Mouse (Mus musculus): ENCODE results near the gene 4930518I15Rik.
"Not testable (repeated sequence)": the region's sequence is repeated elsewhere in the genome, so short reads cannot be mapped to it uniquely, and the experiment has no call there.

Gene 4930518I15Rik

DNA sequence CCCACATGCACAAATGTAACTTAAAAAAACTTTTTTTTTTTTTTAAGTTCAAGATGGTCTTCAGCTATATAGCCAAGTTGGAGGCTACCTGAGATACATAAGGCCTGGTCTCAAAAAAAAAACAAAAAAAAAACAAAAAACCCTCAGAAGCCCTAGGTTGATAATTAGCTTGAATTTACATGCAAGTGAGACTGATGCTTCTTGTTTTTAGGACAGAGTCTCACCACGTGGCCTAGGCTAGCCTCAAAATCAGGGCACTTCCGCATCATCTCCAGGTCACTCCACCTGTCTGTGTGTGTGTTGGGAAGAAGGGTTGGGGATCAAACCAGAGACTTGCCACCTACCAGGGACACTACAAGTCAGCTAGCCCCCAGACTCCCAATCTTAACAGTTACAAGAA, at the start of gene 4930518I15Rik:
Gene 4930518I15Rik (minus strand): TSS at position 112 of the 400 bp plus-strand sequence.
- in situ Hi-C loops (cut with MboI; ENCODE audit: unreplicated experiment in 2 of 2) = no loop called here

- in situ Hi-C loops (cut with MboI; ENCODE audit: unreplicated experiment in 2 of 2) = not testable (repeated sequence)
These were observed 48.2 kb upstream of the 4930518I15Rik start for GRCm38 (mm10) chr2:156905931-156906330.

GRCm38 (mm10) chr2:156904976-156905717, 47.4 kb upstream of the 4930518I15Rik start:
- in situ Hi-C loops (cut with MboI; ENCODE audit: unreplicated experiment in 2 of 2) = no loop called here

- in situ Hi-C loops (cut with MboI; ENCODE audit: unreplicated experiment in 2 of 2) = no loop called here
These were observed 45.6 kb upstream of the 4930518I15Rik start for GRCm38 (mm10) chr2:156903367-156903766.

- in situ Hi-C loops (cut with MboI; ENCODE audit: unreplicated experiment in 2 of 2) = not testable (repeated sequence)
These were observed 44.7 kb upstream of the 4930518I15Rik start for GRCm38 (mm10) chr2:156902411-156902810.

- in situ Hi-C loops (cut with MboI; ENCODE audit: unreplicated experiment in 2 of 2) = no loop called here
These were observed 44.1 kb upstream of the 4930518I15Rik start for GRCm38 (mm10) chr2:156901883-156902282.

- in situ Hi-C loops (cut with MboI; ENCODE audit: unreplicated experiment in 2 of 2) = no loop called here
These were observed 43.6 kb upstream of the 4930518I15Rik start for GRCm38 (mm10) chr2:156901344-156901743.

DNA sequence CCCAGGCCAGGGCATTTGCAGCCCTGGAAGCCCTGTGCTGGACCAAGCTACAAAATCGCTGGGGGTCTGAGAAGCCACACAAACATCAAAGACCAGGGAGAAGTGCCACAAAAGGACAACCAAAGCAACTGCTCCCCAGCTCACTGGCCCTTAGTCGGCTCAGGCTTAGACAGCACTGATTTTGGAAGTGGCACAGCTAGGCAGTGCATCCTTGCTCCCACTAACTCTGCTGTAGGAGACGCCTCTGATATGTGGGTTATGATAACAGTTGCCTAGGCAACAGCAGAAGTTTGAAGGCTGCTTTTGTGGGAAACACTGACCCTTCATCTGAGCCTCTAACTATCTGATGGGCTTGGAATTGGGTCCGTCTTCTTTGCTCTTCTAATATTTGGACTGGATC, 41.4 kb upstream of the 4930518I15Rik start:
- in situ Hi-C loops (cut with MboI; ENCODE audit: unreplicated experiment in 2 of 2) = no loop called here

DNA sequence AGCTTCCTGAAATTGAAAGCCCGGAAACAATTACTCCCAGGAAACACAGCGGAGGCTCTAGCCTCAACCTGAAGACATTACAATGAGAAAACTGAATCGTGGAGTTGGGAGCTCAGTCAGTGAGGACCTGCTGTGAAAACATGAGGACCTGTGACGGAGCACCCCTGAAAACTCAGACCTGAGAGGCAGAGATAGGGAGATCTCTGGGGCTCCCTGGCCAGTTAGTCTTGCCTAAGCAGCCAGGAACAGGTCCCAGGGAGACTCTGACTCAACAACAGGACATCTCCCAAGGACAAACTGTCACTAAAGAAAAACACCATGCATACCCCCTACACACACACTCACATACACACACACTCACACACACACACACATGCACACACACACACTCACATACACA, 40.6 kb upstream of the 4930518I15Rik start:
- in situ Hi-C loops (cut with MboI; ENCODE audit: unreplicated experiment in 2 of 2) = no loop called here

DNA sequence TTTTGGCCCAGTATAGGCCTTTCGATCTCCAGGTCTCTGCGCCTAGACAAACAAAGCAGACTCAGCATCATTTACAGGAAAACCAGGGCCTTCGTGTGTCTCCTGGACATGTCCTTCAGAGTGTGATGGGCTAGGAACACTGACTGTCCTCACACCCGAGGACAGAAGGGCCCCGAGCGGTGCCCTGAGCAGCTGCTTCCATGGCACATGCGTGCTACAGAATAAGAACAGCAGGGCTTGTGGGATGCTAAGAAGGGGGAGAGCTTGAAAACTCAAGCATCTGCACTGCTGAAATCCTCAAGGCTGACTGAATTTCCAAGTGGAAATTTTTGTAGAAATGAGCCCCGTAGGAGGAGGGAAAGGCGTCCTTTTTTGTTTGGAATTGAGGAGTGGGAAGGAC, 39.3 kb upstream of the 4930518I15Rik start:
- in situ Hi-C loops (cut with MboI; ENCODE audit: unreplicated experiment in 2 of 2) = no loop called here

DNA sequence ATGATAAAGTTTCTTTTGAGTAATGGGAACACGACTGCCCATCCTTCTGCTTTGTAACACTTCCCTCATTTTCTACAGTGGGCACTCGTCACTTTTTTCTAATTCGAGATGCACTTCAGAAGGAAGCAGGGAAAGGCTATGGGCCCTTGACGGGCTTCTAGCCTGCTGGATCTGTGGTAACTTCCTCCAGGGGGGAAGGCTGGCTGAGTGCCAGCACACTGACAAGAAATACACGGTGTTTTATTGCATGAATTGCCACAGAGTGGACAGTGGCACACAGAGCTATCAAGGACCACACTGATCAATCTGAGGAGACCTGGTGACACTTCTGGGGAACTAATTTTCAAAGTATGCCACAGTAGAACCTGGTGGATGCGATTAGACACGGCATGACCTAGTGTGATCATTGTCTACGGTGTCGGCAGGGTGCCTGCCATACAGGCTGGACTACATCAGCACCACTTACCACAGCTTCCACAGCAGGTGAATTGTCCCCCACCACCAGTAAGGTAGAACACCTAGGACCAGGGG, 38.7 kb upstream of the 4930518I15Rik start:
- in situ Hi-C loops (cut with MboI; ENCODE audit: unreplicated experiment in 2 of 2) = no loop called here

DNA sequence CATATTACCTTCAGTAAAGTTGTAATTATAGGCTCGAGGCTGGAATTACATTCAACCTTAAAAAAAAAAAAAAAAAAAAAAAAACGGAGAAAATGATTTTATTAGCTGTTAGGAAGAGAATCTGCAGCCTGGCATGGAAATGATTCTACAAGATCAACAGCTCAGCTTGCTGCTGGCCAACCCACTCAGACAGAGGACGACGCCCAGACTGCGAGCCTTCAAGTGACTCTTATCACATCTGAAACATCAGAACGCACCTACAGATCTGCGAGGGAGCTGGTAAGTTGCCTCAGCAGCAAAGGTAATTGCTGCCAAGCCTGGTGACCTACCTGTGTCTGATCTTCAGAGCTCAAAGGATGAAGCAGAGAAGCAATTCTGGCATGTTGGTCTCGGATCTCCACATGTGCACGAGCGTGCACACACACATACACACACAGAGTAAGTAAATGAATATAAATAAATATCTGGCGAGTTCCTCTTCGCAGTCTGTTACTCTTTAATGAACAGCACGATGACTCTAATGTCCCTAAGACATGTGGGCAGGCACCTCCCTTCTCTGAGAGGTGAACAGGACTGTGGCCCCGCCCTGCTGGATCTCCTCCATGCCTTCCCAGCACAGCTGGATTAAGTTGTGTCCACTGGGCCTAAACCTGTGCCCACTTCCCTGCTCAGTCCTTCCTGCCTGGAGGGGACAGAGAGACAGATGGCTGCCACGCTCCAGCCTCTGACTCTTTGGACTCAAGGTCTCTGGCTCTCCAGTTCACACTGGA, 36.9 kb upstream of the 4930518I15Rik start:
- in situ Hi-C loops (cut with MboI; ENCODE audit: unreplicated experiment in 2 of 2) = no loop called here

DNA sequence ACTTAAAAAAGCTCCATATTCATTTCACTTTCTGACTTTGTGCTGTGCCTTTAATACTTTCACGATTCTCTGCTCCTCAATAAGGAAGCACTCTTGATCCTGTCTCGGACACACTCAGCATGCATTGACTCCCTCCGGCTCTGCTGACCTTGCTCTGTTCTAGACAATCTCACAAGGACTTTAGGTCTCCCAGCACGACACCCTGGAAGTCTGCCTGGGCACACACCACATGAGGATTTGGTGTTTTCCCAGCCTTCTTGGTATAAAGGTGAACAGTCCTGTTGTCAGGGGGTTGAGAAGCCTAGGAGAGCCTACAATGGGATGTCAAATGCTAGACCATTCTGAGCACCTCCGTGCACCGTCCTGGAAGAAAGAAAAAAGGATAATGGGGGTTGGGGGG, 35.1 kb upstream of the 4930518I15Rik start:
- in situ Hi-C loops (cut with MboI; ENCODE audit: unreplicated experiment in 2 of 2) = no loop called here

- in situ Hi-C loops (cut with MboI; ENCODE audit: unreplicated experiment in 2 of 2) = no loop called here
These were observed 34.5 kb upstream of the 4930518I15Rik start for GRCm38 (mm10) chr2:156892240-156892639.

GRCm38 (mm10) chr2:156888490-156888889, 30.7 kb upstream of the 4930518I15Rik start:
- in situ Hi-C loops (cut with MboI; ENCODE audit: unreplicated experiment in 2 of 2) = no loop called here

DNA sequence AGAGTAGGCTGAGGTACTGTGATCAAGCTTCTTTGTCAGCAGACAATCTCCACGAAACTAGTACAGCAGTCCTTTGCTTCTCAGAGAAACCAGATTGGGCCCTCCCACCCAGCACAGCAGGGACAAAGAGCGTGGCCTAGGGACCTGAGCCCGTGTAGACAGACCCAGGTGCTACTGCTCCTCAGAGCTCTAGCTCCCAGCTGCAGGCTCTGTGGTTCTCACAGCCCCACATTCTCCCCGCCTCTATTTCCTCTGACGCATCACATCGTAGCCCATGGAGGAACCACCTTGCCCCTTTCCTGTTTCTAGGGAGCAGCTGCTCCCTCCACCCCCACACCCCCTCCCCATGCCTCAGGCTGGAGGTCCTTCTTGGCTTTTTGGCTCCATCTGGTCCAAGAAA, 29.3 kb upstream of the 4930518I15Rik start, which contains the start of gene Sla2:
Gene Sla2 (minus strand): TSS at position 176 of the 400 bp plus-strand sequence.
- in situ Hi-C loops (cut with MboI; ENCODE audit: unreplicated experiment in 2 of 2) = no loop called here

GRCm38 (mm10) chr2:156886084-156886631, 28.4 kb upstream of the 4930518I15Rik start:
- in situ Hi-C loops (cut with MboI; ENCODE audit: unreplicated experiment in 2 of 2) = no loop called here

DNA sequence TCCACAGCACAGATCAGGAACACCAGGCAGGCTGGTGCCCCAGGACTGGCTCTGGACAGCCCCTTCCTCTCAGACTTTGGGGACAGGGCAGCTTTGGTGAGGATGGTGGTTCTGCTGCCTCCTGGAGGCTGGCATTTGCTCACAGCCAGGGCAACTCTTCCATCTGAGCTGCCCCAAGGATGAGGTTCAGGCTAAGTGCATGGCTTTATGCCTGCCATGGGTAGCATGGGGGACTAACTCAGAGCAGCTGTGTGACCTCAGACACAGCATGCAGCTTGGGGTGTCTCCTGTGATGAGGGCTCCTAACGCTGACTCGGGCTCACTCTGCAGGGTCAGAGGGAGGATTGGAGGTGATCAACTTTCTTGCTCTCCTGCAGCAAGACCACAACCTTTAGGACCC, 27.9 kb upstream of the 4930518I15Rik start:
- in situ Hi-C loops (cut with MboI; ENCODE audit: unreplicated experiment in 2 of 2) = not testable (repeated sequence)

DNA sequence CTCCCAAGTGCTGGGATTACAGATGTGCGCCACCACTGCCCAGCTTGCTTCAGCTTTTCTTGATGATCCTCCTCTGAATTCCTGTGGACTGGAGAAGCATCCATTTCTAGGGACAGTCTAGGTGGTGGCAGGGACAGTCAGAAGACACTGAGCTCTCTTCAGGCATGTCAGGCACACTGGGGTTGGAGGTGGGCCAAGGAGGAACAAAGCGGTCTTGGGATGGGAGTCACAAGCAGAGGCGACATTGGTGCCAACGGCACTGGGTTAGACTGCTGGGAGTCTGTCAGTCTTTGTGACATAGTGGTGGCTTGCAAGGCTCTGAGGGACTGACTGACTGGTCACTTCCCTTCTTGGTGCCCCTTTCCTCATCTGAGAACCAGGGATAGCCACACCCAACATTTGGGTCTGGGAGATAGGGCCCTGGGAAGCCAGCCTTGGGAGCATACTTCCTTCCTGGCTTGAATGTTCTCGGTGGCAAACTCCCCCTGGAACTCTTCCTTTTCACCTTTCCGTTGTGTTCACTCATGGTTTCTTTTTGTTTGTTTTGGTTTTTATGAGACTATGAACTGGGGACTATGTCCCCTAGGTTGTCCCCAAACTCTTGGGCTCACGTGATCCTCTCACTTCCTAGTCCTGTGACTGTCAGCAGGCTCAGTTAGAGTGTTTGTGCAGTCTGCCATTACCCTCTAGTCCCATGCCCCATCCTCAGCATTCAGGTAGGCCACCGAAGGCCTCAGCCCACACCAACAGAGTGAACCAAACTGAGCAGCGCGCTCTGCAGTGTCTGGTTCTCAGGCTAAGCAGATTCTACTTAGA, 26.9 kb upstream of the 4930518I15Rik start:
- in situ Hi-C loops (cut with MboI; ENCODE audit: unreplicated experiment in 2 of 2) = no loop called here

- in situ Hi-C loops (cut with MboI; ENCODE audit: unreplicated experiment in 2 of 2) = no loop called here
These were observed 24.8 kb upstream of the 4930518I15Rik start for GRCm38 (mm10) chr2:156882431-156883001.
